Mouse (Mus musculus) urinary bladder, adult 18-20 months (tissue): ENCODE measurements at regions not wholly inside any gene's neighbourhood (a gene's known extent, or its start where the extent isn't known, plus 50 kb on each side); places are given as distances from the start of the nearest gene placed in this dataset.
A peak's percentile ranks its signal among the peaks of the same experiment; 100 is the strongest.
"Not testable (repeated sequence)": the region's sequence is repeated elsewhere in the genome, so short reads cannot be mapped to it uniquely, and the experiment has no call there.

Experiments
- DNase-seq, 2 experiments: peaks; one replicate each; pipeline ENCODE4 v3.0.0; 2022; ENCODE audit warnings: low spot score in 2 of 2, mixed read lengths in 2 of 2

DNA sequence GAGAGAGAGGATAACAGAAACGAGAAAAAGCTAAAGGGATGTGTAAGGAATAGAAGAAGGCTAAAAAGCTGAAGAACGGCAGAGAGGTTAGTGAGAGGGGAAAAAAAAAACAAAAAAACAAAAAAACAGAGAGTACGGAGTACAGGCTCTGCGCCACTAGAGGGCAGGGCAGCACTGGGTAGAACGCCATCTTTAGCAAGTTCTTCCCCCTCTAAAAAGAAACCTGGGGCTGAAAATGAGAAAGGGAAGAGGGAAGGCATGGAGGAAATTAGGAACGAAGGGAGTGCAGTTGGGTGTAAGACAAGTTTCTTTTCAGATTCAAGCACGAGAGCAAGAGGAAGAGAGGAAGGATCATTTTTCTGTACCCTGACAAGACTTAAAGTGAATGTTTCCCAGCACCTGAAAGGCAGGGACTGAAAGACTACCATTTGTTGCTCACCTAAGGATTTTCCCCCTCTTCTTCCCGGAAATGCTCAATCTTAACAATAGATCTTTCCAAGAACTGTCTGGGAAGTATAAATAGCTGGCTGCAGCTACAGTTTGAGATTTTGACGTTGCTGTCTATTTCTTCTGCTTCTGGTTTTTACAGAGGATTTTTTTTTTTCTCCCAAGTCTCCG is 195.6 kb downstream of the Fam198b start:
- DNase-seq: peak; percentile 24 to 35

DNA sequence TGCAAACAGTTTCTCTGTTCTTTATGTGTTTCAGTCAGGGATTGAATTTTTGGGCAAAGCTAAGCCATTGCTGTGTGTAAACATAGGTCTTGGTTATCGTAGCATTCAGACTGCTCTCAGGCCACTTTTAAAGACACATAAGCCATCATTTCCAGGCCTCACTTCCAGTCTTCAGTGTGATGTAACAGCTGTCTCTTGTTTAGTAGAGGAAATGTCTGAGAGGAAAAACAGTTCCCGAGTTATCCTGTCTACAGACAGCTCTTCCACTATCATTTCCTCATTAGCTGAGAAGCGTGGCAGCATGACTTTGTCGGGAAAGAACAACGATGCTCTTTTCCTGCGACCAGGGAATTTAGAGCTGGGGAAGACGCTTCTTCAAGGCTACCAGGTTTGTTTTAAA is 196.9 kb downstream of the Fam198b start:
- DNase-seq: no peak

DNA sequence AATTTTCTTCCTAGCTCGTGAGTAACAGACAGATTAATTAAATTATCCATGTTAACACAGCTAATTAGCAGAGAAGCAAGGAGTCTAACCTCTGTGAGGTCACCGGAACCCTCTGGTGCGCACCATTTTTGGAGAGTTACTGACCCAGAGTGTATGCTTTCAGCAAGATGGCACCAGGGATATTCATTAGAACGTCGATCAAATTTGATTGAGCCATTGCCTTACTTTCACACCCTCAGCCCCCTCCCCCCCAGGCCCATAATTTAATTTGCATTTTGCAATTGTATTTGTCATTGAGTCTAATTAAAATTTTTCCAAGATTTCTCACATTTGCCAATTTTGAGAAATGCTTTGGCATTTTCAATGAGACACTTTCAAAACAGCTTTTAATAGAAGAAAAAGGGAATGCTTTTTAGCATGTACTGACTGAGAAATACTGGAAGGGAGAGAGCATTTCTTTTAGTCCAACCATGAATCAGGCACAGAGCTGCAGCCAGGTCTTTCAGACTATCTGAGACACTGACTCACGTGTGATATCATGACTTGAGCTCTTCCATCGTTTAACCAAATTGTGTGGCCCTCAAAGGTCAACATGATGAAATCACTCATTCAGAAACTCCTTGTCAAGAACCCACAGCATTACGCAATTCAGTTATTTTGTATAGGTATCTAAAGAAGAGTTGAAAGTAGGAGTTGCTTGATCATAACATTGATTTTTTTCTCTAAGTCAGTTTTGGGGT is 198.6 kb downstream of the Fam198b start:
- DNase-seq: no peak

DNA sequence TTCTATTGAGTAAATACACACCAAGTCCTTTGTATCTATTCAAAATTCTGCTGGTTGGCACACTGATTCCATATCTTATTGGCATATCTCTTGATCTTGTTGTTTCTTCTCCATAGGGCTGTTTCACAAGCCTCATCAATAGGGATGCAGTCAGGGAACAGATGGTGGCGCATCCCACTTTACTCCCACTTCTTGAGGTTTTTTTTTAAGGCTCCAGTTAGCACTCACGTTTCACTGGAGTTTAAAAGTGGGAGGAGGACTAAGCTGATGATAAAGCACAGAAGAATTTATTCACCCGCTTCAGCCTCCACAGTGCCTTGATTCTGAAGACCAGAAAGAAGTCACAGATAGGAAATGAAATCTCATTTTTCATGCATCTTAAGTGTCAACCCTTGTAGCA is 199.8 kb downstream of the Fam198b start:
- DNase-seq: no peak

DNA sequence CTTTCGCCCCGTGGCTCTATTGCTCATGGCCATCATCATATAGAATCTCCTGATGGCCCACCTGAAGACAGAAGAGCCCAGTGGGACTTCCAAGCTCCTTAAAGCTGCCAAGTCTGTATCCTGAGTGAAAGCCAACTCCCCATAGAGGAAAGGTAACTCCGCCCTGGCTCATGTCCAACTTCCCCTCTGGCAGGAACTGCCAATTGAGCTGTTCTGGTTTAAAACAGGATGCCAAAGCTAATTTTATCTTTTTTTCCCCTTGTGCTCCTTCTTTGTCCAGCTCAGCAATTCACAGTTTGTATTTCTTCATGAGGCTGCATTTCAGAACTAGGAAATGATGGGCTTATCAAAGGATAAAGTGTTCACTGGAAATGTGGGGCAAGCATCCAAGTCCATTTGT is 215.3 kb downstream of the Fam198b start:
- no peak for DNase-seq

DNA sequence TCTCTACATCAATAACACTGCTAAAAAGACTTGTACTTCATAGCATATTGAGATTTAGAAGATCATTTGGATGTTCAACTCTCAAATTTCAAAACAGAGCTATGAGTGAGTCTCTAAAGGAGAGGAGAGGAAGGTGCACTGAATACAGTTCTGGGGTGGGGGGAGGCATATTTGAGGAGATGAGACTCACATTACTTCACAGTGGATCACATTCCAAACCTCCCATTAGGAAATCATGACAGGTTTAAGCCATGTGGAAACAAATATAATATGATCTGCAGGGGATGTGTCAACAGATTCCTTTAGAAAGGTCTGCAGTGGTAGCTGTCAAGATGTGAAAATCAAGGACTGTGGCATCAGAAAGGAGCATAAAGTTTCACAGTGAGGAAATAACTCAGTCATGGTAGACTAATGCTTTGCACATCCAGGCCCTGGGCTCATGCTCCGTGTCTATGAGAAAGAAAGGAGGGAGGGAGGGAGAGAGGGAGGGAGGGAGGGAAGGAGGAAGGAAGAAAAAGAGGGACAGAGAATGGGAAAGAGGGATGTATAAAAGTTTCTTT is 235.9 kb downstream of the Fam198b start:
- DNase-seq: no peak

DNA sequence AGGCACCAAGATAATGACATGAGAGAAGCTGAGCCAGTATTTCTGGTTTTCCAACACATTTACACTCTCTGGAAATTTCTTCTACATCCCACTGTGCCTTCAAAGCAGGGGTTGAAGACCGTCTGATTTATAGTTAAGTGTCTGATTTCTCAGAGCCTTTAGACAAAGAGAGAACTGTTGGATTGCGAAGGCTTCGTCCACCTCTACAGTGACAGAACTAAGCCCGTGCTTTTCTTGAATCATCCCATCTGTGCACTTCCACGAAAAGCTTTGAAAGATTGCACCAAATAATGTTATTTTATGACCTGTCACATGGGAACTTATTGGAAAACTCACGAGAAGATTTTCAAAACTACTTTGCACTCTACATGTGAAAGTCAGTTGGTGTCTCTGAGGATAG is 239.3 kb downstream of the Fam198b start:
- no peak for DNase-seq

DNA sequence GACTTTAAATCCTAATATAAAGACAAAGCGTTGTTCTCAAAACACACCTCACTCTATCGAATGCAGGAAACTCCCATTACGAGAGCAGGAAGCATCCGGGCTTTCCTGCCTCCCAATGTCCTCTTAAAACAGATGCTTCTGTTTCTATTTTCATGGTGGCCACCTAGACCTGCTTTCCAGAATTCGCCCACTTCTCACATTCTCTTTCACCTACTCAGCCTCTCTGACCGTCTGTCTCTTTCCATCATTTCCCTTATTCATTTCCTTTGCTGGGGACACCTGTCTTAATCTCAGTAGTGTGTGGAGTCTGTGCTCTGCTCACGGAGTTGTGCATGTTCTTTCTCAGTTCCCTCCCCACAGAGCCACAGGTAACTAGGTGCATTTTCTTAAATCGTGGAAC is 240.3 kb downstream of the Fam198b start:
- DNase-seq: no peak

DNA sequence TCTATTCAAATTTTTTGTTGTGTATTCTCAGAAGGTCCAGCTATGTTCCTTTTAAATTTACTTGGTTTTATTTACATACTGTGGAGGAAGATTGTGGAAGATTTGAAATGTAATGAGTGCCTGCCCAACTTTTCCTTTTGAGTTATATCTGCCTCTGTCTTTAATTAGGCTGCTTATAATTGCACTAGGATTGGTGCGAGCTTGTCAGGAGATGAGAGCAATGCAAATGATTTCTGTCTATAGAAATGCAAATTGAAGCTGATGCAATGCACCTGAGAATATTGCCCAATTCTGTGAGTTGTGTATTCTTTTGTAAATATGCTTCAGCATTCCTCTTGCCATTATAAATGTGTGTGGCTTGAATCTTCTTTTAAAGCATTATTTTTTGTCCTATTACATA is 257.4 kb downstream of the Fam198b start:
- no peak for DNase-seq

DNA sequence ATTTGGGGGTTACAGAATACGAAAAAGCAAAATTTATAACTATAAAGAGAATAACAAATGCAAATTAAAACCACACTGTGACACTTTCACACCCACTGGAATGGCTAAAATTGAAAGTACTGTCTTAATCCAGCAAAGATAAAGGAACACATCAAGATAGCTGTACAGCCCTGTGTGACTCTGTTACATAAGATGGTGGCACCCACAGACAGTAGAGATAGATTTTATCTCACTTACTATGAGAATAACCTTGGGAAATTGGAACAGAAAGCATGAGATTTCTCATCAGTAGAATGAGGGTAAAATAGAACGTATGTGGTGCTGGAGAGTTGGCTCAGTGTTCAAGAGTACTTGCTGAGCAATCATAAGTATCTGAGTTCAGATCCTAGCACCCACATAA is 276.1 kb downstream of the Fam198b start:
- DNase-seq: no peak

DNA sequence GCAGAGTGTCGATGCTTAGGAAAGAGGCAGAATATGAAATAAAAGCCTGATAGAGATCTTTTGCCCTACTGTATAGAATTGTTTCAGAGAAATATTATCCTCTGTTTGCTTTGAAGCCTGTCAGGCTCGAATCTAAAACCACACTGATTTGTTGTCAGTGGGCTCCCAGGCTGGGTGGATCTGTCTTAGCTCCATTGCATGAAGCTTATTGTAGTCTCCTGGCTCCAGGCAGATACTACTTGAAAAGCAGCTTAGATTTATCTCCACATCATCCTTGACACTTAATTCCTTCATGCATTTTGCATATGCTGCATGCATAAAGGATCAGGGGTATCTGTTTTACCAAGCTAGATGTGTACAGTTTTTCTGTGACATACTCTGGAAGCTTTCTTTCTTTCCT is 297.4 kb downstream of the Fam198b start:
- no peak for DNase-seq

DNA sequence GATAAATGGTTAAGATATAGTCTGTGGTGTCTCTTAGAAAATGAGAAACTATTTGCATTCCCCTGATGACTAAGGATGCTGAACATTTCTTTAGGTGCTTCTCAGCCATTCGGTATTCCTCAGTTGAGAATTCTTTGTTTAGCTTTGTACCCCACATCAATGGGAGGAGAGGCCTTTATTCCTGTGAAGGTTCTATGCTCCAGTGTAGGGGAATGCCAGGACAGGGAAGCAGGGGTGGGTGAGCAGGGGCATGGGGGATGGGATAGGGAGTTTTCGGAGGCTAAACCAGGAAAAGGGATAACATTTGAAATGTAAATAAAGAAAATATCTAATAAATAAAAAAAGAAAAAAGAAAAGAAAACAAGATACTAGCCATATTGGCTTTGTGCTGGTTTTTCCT is 297.8 kb downstream of the Fam198b start:
- not testable (repeated sequence) for DNase-seq

DNA sequence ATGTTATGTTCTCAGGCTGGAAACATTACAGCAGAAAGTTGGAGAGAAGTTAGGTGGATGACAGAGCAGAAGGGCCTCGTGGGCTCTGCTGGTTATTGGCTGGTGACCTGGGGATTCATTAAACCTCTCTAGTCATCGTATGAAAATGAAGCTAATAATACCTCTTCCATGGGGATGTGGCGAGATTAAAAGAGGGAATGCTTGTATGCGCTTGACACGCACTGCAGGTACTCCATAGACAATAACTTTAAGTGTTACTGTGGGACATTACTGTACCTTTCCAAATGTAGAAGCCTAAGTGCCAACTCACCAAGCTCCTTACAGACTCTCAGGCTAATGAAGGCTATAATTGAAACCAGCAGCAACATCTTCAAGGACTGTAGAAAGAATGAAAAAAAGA is 303.1 kb downstream of the Fam198b start:
- DNase-seq: no peak

DNA sequence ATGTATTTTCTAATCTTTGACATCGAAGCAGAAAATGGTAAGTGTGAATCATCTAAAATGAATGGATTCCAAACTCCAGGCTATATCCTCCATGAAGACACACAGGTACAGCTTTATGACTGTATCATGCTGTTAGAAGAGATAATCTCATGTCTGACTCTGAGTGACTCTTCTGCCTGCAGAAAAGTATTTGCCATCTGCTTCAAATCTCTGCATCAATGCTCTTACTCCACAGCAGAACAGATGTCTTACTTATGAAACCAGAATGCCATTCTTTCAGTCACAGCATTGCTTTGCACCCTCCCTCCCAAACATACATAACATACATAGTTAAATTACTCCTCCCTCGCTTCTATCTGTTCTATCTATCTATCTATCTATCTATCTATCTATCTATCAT is 316.6 kb downstream of the Fam198b start:
- DNase-seq: no peak

DNA sequence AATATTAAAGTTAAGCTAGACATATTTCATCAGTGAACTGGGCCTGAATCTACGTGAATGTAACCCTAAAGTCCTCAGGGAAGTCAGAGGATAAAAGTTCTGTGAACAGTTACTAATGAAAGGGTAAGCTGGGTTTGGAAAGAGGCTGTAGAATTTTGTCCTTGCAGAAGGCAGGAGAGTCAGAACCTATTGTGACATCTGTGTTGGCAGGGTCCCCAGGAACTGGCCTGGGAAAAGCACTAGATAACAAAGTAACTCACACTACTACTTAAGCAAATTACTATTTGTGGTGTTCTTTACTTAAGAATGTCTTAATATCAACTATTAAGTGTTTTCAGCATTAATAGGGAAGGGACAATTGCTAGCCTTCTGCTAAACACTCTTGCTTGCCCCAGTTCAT is 320.5 kb downstream of the Fam198b start:
- no peak for DNase-seq

DNA sequence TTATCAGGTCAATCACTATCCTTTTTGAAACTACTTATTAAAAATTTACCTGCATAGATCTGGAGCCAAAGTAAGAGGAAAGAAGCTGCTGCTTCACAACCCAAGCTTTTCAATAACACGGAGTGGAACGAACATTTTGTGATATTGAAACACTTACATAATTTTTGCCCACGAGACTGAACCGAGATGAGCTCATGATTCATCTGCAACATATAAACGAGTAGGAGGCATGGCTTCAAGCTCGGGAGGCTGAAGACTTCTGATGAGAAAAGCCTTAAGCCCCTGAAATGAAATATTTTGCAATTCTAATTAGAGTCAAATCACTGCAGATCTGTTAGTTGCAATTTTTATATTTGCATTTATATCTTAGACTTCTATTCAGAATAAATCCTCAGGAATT is 321.0 kb downstream of the Fam198b start:
- no peak for DNase-seq

DNA sequence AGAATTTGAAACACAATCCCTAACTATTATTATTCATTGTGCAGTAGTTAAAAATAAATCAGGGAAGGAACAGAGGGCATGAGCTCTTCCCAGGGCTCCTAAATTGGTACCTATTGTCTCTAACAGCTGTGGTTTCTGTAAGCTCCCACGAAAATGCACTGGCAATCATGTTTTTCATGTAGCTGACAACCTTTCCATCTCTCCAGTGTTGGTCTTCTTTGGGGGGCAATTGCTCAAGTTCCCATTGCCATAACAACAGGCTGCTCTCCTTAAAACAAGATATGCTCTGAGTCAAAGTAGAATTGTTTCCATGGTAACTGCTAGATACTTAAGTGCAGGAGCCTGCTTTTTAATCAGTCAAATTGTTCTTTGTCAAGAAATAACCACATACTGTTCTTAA is 322.7 kb downstream of the Fam198b start:
- DNase-seq: no peak

DNA sequence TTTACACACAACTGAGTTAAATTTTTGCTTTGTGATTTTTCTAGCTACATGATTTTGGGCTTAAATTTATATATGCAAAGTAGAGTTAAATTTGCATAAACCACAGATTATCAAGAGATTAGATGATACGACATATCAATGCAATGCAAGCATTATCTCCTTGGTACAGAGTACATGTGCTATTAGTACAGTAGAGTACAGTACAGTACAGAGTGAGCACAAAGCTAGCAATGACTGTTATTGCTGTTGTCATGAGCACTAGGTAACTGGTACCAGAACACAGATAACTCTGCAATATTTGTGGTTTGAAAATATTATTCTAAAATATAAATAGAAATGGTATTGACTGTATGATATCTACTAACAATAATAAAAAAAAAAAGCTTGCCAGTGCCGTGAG is 323.7 kb downstream of the Fam198b start:
- no peak for DNase-seq

DNA sequence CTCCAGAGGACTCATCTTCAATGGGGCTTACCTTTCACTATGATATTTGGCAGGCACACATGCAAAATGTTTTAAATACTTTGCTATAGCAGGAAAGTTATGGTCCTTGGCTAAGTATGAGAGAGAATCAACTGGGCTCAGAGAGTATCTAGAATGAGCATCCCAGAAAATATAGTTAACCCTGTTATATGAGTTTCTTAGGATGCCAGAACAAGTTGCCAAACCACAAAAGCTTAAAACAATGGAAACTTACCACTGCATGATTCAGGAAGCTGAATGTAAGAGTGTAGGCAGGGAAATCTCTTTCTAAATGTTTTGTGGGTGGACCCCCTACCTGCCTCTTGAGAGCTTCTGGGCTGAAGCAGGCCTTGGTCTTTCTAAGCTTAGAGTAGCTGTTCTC is 325.3 kb downstream of the Fam198b start:
- no peak for DNase-seq

DNA sequence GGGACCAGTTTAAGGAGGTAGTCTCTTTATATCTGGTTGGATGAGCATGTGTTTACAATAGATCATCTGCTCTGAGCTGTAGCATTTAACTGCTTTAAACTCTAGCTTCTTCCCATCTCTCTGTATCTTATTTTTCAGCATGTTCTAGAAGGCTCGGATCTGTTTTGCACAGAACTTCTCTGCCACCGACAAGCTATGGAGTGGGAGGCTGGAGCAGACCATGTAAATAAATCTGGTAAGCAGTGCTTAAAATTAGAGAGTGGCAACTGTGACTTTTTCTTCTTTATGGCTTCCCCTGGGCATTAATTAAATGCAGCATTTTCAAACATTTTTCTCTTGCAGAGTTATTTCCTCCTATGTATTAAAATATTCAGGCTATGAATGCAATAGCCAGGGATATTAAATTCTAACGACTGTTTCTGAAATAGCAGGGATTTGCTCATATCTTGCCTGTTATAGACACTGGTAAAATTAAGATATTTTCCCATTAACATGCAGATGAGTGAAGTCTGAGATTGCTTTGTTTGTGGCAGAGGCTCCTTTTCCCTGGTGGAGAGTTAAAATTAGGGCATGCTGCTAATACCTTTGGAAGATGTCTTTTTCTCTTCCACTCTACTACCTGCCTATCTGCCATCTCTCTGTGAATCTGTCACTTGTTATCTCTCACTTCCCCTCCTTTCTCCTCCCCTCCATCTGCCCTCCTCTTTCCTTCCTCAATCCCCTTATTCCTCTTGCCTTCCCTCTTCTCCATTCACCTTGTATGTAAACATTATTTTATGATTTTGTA is 327.2 kb downstream of the Fam198b start:
- DNase-seq: no peak

DNA sequence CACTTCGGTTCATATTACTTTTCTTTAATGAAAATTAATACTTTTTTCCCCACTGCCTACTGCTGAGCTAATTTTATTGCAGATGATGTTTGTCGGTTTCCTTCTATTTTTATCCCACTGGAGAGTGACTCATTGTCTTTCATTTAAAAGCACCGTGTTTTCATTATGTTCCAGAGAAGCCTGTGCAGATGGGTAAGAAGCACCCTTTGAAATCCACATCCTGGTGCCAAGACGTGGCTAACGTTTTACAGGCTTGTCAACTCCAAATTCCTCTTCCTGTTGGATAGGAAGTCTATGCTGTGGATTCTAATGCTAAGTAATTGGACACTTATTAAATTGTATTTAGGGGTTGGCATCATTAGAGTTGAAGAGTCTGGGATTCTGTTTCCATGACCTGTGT is 364.3 kb downstream of the Fam198b start:
- DNase-seq: no peak

DNA sequence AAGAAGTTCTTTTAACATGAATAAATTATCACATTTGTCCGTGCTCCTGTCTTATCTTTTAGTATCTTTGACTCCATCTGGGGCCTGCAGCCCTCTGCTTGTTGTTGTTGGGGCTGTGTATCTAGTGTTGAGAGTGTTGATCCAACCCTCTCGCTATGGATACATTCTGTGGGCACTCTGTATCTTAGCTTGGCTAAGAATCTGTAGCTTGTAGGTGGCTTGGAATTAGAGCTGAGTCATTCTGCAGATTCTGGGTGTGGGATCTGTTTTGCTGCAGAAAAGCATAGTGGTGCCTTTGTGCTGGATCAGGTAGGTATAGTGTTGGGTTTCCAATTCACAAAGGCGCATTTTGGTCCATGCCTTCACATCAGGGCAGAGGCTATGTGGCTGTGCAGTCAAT is 365.6 kb downstream of the Fam198b start:
- no peak for DNase-seq

DNA sequence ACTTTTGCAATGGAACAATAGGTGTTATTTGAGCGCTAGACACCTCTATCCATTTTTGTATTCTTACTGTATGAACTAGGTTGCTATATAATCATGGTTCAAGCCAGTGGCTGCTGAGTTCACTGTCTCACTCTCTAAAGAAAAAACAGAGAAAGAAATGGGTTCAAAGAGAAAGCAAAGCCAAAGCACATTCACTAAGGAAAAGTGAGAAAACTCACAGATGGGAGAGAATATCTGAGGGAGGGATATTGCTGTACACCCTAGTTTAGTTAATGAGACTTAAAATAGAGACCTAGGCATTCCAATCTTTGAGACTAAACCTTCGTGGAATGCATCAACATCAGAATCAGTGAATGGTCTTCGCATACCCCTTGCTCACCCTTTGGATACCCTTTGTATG is 371.0 kb downstream of the Fam198b start:
- no peak for DNase-seq
